Mouse (Mus musculus): ENCODE measurements around the gene Iqgap2.
A peak's percentile ranks its signal among the peaks of the same experiment; 100 is the strongest.

Iqgap2 gene

GRCm38 (mm10) chr13:95712570-95713268, 179.0 kb downstream of the Iqgap2 start:
- DNase-seq (ENCODE audit: low read depth, low spot score) = peak; percentile 85

- no peak for DNase-seq (ENCODE audit: low read depth, low spot score)
These were observed 179.7 kb downstream of the Iqgap2 start for GRCm38 (mm10) chr13:95712054-95712453.

- no peak for DNase-seq (ENCODE audit: low read depth, low spot score)
These were observed 186.1 kb downstream of the Iqgap2 start for GRCm38 (mm10) chr13:95705589-95705988.

GRCm38 (mm10) chr13:95703376-95703775, 188.3 kb downstream of the Iqgap2 start:
- DNase-seq (ENCODE audit: low read depth, low spot score) = no peak

GRCm38 (mm10) chr13:95697874-95698273, 193.8 kb downstream of the Iqgap2 start:
- no peak for DNase-seq (ENCODE audit: low read depth, low spot score)

GRCm38 (mm10) chr13:95696654-95697163, 195.0 kb downstream of the Iqgap2 start, which contains the start of gene F2rl2:
Gene F2rl2, plus strand, starts transcription at chr13:95696853.
- DNase-seq (ENCODE audit: low read depth, low spot score) = peak; percentile 70

- DNase-seq (ENCODE audit: low read depth, low spot score) = no peak
These were observed 195.5 kb downstream of the Iqgap2 start for GRCm38 (mm10) chr13:95696120-95696653.

GRCm38 (mm10) chr13:95692201-95692600, 199.5 kb downstream of the Iqgap2 start:
- no peak for DNase-seq (ENCODE audit: low read depth, low spot score)

- peak; percentile 16 for DNase-seq (ENCODE audit: low read depth, low spot score)
These were observed 203.1 kb downstream of the Iqgap2 start for GRCm38 (mm10) chr13:95688576-95688975.

- peak; percentile 74 for DNase-seq (ENCODE audit: low read depth, low spot score)
These were observed 206.0 kb downstream of the Iqgap2 start for GRCm38 (mm10) chr13:95685736-95686135.

- peak; percentile 45 for DNase-seq (ENCODE audit: low read depth, low spot score)
These were observed 207.0 kb downstream of the Iqgap2 start for GRCm38 (mm10) chr13:95684656-95685244.

GRCm38 (mm10) chr13:95679491-95679941, 212.2 kb downstream of the Iqgap2 start:
- no peak for DNase-seq (ENCODE audit: low read depth, low spot score)

- DNase-seq (ENCODE audit: low read depth, low spot score) = no peak
These were observed 212.6 kb downstream of the Iqgap2 start for GRCm38 (mm10) chr13:95679078-95679477.

GRCm38 (mm10) chr13:95672372-95672771, 219.3 kb downstream of the Iqgap2 start:
- no peak for DNase-seq (ENCODE audit: low read depth, low spot score)

- DNase-seq (ENCODE audit: low read depth, low spot score) = no peak
These were observed 220.4 kb downstream of the Iqgap2 start for GRCm38 (mm10) chr13:95671108-95671897.

GRCm38 (mm10) chr13:95670534-95670933, 221.2 kb downstream of the Iqgap2 start:
- no peak for DNase-seq (ENCODE audit: low read depth, low spot score)

GRCm38 (mm10) chr13:95667260-95667659, 224.5 kb downstream of the Iqgap2 start:
- no peak for DNase-seq (ENCODE audit: low read depth, low spot score)

GRCm38 (mm10) chr13:95665644-95666356, 225.9 kb downstream of the Iqgap2 start:
- DNase-seq (ENCODE audit: low read depth, low spot score) = no peak

GRCm38 (mm10) chr13:95663834-95664233, 227.9 kb downstream of the Iqgap2 start:
- no peak for DNase-seq (ENCODE audit: low read depth, low spot score)

GRCm38 (mm10) chr13:95659432-95659831, 232.3 kb downstream of the Iqgap2 start:
- DNase-seq (ENCODE audit: low read depth, low spot score) = no peak

- no peak for DNase-seq (ENCODE audit: low read depth, low spot score)
These were observed 234.6 kb downstream of the Iqgap2 start for GRCm38 (mm10) chr13:95657171-95657570.
